ENCODE assay signal across 14 mouse cellular contexts in the genomic region with DNA sequence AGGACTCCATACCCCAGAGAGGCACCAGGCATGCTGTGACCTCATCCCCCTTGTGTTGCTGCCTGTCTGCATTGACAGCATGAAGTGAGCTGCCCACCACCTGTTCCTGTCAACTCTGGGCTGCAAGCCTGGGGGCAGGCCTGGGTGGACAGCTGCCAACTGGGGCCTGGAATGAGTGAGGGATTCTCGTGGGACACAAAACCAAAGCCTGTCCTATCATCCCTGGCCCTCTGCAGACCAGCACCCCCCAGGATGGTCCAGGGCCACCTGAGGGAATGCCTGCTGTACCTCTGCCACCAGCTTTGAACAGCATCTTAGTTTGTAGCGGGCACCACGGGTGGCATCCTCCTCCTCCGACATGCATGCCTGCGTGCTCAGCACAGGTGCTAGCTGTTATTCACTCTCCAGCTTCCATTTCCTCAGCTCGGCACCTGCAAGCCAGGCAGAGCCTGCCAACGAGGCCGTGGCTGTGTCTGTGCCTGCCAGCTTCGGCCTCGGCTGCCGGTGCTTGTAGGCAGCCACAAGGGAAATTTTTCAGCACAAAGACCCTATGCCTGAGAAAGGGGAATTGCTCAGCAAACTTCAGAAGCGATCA. TPM values are rescaled to one million over a fixed set of nuclear protein-coding genes. Genes with fewer than 3 reads are reported as not detected.
A peak's percentile ranks its signal among the peaks of the same experiment; 100 is the strongest.
DNase-seq lines count a peak whose midpoint lies in the region; ATAC-seq lines count a peak whose summit lies in the region.
"Had no signal": no experiment of that assay in that cellular context is flagged by ENCODE, and none has a peak within 500 bp of the region (broad histone marks: within the 10 kb centered on the region; RNA-seq: fewer than 3 reads in every experiment).

No protein-coding gene starts in this region.

- no peak overlapping the region for H3K4me3 ChIP-seq in embryonic facial prominence, embryonic 15.5 days (replicated peaks)
- H3K4me3 ChIP-seq in neural tube, embryonic 12.5 days = no peak overlapping the region
- H3K4me3 ChIP-seq in liver, embryonic 11.5 days (ENCODE audit: low read depth, low read length) = no peak overlapping the region
- H3K4me3 ChIP-seq: heart, adult 2 months; layer of hippocampus, adult 2 months had no signal

- WGBS in embryonic facial prominence, embryonic 15.5 days = 55% methylated on average over 12 of the region's 12 CpGs
- 80% methylated on average over 12 of the region's 12 CpGs for WGBS in neural tube, embryonic 12.5 days
- WGBS in liver, embryonic 11.5 days = 86% methylated on average over 12 of the region's 12 CpGs

- H3K4me1 ChIP-seq in embryonic facial prominence, embryonic 15.5 days = peaks cover 8% of the 10 kb centered on the region
- peaks cover 10% of the 10 kb centered on the region; the same call in 1 of the 2 replicates for H3K4me1 ChIP-seq in neural tube, embryonic 12.5 days
- H3K4me1 ChIP-seq in liver, embryonic 11.5 days (replicated peaks; ENCODE audit: control insufficient read depth, insufficient read depth, low read length) = no peaks in the 10 kb centered on the region

- 0 out of 2 replicates have a peak overlapping the region, but pooled peaks have one; percentile 9 for H3K27ac ChIP-seq in embryonic facial prominence, embryonic 15.5 days (replicated peaks)
- H3K27ac ChIP-seq in neural tube, embryonic 12.5 days = no peak overlapping the region
- H3K27ac ChIP-seq in liver, embryonic 11.5 days (ENCODE audit: low read depth, low read length) = no peak overlapping the region
- H3K27ac ChIP-seq: heart, adult 2 months; layer of hippocampus, adult 2 months had no signal

- peak; percentile 47 to 79 for DNase-seq in gastrocnemius, postnatal 4 days (ENCODE audit: low spot score in 2 of 2)
- DNase-seq in gastrocnemius, postnatal 25 days = no peak
- DNase-seq in right cerebral cortex, postnatal 25 days = peak; percentile 38
- no peak for DNase-seq in right cerebral cortex, postnatal 36 days (ENCODE audit: low spot score in 2 of 2)
- DNase-seq in liver, embryonic 11.5 days (ENCODE audit: low spot score) = no peak
- DNase-seq in lung, postnatal 14 days = no peak
- DNase-seq: embryo, embryonic 11 days; heart, adult 2 months; lung, postnatal 4 days had no signal

- no peaks in the 10 kb centered on the region for H3K9me3 ChIP-seq in embryonic facial prominence, embryonic 15.5 days (replicated peaks)
- no peaks in the 10 kb centered on the region for H3K9me3 ChIP-seq in neural tube, embryonic 12.5 days
- no peaks in the 10 kb centered on the region for H3K9me3 ChIP-seq in liver, embryonic 11.5 days (ENCODE audit: control insufficient read depth, low read length)

- peak; percentile 64; the same call in 1 of the 2 replicates for ATAC-seq in embryonic facial prominence, embryonic 15.5 days (ENCODE audit: insufficient number of reproducible peaks, low FRiP score, low TSS enrichment, low read depth)
- ATAC-seq in neural tube, embryonic 12.5 days (ENCODE audit: low FRiP score, low read depth) = no peak
- no peak for ATAC-seq in liver, embryonic 11.5 days (replicated peaks; ENCODE audit: low FRiP score)
- ATAC-seq: CD4-positive, CD25-positive, alpha-beta regulatory T cell, adult 4 months; inflammation-experienced regulatory T-cells, adult 6 months had no signal

- H3K27me3 ChIP-seq in embryonic facial prominence, embryonic 15.5 days = no peaks in the 10 kb centered on the region
- no peaks in the 10 kb centered on the region for H3K27me3 ChIP-seq in neural tube, embryonic 12.5 days (replicated peaks)
- no peaks in the 10 kb centered on the region for H3K27me3 ChIP-seq in liver, embryonic 11.5 days (replicated peaks; ENCODE audit: control insufficient read depth, insufficient read depth, low read length)

- H3K9ac ChIP-seq in embryonic facial prominence, embryonic 15.5 days = no peak overlapping the region
- H3K9ac ChIP-seq in neural tube, embryonic 12.5 days = 0 out of 2 replicates have a peak overlapping the region, but pooled peaks have one; percentile 17
- H3K9ac ChIP-seq in liver, embryonic 11.5 days (ENCODE audit: low read depth, low read length) = no peak overlapping the region

- H3K4me2 ChIP-seq in embryonic facial prominence, embryonic 15.5 days (replicated peaks) = no peak overlapping the region
- no peak overlapping the region for H3K4me2 ChIP-seq in neural tube, embryonic 12.5 days (replicated peaks)
- H3K4me2 ChIP-seq in liver, embryonic 11.5 days = no peak overlapping the region

- no peaks in the 10 kb centered on the region for H3K36me3 ChIP-seq in embryonic facial prominence, embryonic 15.5 days
- H3K36me3 ChIP-seq in neural tube, embryonic 12.5 days = no peaks in the 10 kb centered on the region
- H3K36me3 ChIP-seq in liver, embryonic 11.5 days (ENCODE audit: control insufficient read depth, insufficient read depth, low read length) = no peaks in the 10 kb centered on the region

RNA-seq across cellular contexts. Expression of gene Ccne1, which starts 18.3 kb away (rescaled TPM):
- 10 to 100 TPM; 25.3 to 26.2 TPM for total RNA-seq in gastrocnemius, postnatal 4 days (2021)
- total RNA-seq in gastrocnemius, postnatal 25 days (2021) = 1 to 10 TPM in 1 of 2 experiments, under 1 TPM in 1; 0.33 to 1.3 TPM
- polyA plus RNA-seq in embryonic facial prominence, embryonic 15.5 days (2015; fragmentation: Nextera tagmentation; extraction: Ambion mirVana) = 59.9 and 62.3 TPM in 2 replicates
- polyA plus RNA-seq in neural tube, embryonic 12.5 days (2016; fragmentation: Nextera tagmentation; extraction: Ambion mirVana) = 40.9 and 41.2 TPM in 2 replicates
- 191 and 205 TPM in 2 replicates for polyA plus RNA-seq in liver, embryonic 11.5 days (2014; fragmentation: Nextera tagmentation; extraction: Ambion mirVana)

RNA-seq across cellular contexts. Expression of gene 1600014C10Rik, which starts 57.4 kb away (rescaled TPM):
- total RNA-seq in gastrocnemius, postnatal 4 days (2021) = 10 to 100 TPM; 12.2 to 14.0 TPM
- total RNA-seq in gastrocnemius, postnatal 25 days (2021) = 10 to 100 TPM; 21.2 to 23.0 TPM
- polyA plus RNA-seq in embryonic facial prominence, embryonic 15.5 days (2015; fragmentation: Nextera tagmentation; extraction: Ambion mirVana) = 18.4 and 19.6 TPM in 2 replicates
- 20.0 and 20.8 TPM in 2 replicates for polyA plus RNA-seq in neural tube, embryonic 12.5 days (2016; fragmentation: Nextera tagmentation; extraction: Ambion mirVana)
- 11.9 and 12.4 TPM in 2 replicates for polyA plus RNA-seq in liver, embryonic 11.5 days (2014; fragmentation: Nextera tagmentation; extraction: Ambion mirVana)

Comparison
In these comparisons a context has a peak if more than half of its experiments do, and no peak if none do; other contexts are left out.
1. DNase-seq: peak in gastrocnemius, postnatal 4 days (2 of 2) and right cerebral cortex, postnatal 25 days (single experiment); none in gastrocnemius, postnatal 25 days (single experiment), right cerebral cortex, postnatal 36 days (0 of 2), liver, embryonic 11.5 days (single experiment) and lung, postnatal 14 days (single experiment).